Mouse (Mus musculus): ENCODE measurements around the gene Cort.
"Not testable (repeated sequence)": the region's sequence is repeated elsewhere in the genome, so short reads cannot be mapped to it uniquely, and the experiment has no call there.

The Cort gene

DNA sequence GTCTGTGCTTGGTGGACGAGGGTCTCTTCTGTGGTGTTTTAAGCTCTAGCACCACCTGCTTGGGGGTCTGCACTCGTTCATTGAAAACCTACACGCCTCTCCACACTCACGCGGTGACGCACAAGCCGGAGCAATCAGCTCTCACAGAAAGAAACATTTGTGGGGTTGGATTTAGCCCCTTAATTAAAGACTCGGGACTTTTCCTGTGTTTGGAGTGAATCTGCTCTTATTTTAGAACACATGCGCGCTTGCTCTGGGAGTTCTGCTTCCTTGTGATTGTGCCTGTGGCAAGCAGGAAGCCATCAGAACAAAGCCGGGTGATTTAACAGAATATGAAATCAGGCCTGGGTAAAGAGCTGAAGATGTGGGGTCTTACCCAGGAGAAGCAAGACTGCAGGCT, at the start of gene Cort:
Gene Cort, minus strand, starts transcription at position 101 of the 400 bp plus-strand sequence.
- DNase-seq (ENCODE audit: low read depth), result no peak

DNA sequence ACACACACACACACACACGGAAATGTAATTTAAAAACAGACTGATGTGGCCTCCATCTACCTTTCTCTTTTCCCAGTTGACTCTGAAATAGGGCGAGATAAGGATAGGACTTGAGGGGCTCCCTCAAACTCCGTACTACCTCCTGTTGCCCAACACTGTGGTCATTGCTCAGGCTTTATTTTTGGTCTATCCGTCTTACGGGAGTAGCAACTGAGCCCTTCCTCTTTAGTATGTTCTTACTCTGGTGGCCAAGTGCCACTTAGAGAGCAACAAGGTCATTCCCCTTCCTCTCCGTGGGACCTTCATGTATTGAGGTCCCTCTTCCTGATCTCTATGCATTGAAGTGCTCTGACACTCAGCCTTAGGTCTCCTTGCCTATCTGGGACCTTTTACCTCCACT, 47.1 kb upstream of the Cort start:
- no peak for DNase-seq (ENCODE audit: low read depth)

- no peak for DNase-seq (ENCODE audit: low read depth)
Observed at GRCm38 (mm10) chr4:149172666-149173065, 46.1 kb upstream of the Cort start.

DNA sequence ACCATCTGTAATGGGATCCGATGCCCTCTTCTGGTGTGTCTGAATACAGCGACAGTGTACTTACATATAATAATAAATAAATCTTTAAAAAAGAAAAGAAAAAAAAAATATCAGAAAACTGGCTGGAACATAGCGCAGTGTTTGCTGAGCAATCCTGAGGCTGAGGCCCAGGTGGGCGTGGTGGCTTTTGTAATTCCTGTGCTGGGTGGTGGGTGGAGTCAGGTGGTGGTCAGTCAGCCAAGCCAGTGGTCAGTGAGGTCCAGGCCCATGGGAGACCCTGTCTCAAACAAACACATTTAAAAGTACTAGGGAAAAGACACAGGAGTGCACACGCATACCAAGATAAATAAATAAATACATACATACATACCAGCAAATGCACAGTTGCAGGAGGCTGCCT, 45.5 kb upstream of the Cort start:
- DNase-seq (ENCODE audit: low read depth), result no peak

- no peak for DNase-seq (ENCODE audit: low read depth)
Observed at GRCm38 (mm10) chr4:149171581-149171981, 45.0 kb upstream of the Cort start.

DNA sequence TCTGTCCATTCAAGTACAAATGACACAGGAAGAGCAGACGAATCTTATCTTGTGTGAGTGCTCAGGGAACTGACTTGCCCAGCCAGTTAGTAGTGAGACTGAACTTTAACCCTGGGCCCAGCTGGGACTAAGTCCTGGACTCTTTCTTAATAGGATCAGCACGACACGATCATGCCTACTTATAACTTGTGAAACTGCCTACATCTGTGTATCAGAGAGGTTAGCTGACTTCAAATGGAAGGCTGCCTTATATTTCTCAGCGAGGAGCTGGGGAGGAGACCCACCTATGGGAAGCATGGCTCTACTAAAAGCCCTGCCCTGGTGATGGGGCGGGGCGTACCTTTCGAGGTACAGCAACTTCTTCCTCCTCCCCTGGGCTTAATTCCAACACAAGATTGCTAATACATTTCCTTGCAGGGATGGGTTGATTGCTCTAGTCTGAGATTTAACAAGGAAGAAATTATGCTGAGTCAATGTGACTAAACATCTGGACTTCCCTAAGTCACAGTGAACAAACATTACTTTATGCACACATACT, 43.9 kb upstream of the Cort start:
- DNase-seq (ENCODE audit: low read depth), result no peak

- not testable (repeated sequence) for DNase-seq (ENCODE audit: low read depth)
Observed at GRCm38 (mm10) chr4:149169926-149170325, 43.4 kb upstream of the Cort start.

GRCm38 (mm10) chr4:149168016-149168415, 41.5 kb upstream of the Cort start:
- DNase-seq (ENCODE audit: low read depth), result no peak

DNA sequence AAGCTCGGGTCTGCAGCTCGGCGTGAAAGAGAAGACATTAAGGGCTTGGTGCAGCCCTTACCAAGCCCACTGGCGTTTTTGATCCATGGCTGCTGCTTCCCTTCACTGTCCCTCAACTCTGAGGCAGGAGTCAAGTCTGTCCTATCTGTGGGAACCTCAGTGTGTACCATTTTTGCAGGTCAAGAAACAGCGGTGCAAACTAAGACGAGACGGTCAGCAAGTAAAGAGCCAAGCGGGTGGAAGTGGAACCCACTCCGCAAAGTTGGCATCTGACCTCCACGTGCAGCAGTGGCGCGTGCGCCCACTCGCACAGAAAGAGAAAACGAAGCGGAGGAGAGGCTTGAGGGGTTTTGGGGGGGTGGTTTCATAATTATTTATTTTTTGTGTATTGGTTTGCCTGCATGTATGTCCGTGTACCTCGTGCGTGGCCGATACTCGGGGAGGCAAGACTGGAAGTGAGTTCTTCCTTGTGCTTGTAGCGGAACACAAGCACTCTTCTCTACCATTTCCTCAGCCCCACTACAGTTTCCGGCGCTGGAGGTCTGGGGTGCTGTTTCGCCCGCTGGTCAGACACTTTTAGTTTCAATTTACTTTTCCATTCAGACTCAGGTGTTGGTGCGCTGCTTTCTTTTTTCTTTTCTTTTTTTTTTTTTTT, 40.5 kb upstream of the Cort start:
- DNase-seq (ENCODE audit: low read depth), result peak; percentile 63

DNA sequence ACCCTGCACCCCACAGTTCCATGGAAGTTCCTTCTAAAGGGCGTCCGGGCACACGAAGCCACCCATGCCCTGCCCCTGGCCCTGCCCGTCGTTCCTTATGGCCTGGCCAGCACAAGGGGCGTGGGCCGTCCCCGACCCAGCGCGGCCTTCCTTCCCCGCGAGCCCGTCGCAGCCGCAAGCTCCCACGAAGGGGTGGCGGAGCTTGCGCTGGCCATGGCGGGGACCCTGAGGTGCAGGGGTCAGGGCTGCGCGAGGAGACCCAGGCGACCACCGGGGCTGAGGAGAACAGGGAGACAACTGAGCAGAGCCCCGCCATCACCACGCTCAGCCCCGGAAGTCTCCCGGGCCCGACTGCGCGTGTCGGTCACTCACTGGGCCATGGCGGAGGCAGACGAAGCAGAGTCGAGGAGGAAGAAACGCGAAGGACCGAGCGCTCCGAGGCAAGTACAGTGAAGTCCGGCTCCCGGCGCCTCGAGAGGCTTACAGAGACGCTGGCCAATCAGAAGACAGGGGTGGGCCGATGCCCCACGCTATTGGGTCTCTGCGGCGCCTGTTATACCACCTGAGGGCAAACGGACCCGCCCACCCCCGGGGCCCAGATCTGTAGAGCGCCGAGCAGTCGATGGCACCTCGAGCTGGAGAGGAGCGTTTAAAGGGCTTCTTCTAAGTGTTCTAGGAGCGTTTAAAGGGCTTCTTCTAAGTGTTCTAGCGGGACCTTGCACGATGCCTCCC, 39.8 kb upstream of the Cort start, which contains the start of gene Pgd:
Gene Pgd, minus strand, starts transcription at position 557 of the 732 bp plus-strand sequence.
- DNase-seq (ENCODE audit: low read depth), result peak; percentile 94

DNA sequence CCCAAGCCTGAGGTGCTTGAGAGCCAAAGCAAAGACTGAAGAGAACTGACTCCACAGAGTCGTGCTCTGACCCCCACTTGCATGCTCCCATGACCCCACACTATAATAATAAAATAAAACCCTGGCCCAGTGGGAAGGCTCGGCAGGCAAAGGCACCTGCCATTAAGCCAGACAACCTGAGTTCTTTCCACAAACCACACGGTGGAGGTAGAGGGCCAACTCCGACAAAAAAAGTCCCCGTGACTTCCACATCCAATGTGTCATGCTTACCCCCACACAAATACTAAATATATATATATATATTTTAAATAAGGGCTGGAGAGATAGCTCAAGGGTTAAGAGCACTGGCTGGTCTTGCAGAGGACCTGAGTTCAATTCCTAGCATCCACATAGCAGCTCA, 37.6 kb upstream of the Cort start:
- no peak for DNase-seq (ENCODE audit: low read depth)

DNA sequence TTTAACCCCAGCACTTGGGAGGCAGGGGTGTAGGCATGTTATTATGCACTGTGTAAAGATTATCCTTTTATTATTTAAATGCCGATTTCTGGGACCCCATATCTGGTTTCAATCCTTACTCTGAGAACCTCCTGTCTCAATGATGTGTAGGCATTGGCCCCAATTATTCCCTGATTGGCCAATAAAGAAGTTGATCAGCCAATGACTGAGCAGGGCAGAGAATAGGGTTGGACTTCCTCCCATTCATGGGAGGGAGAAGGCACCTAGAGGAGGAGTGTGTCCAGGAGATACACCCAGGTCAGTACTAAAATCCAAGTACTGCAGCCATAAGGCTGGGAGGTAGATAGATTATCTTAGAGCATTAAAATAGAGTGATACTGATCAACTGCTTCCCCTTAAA, 36.6 kb upstream of the Cort start:
- no peak for DNase-seq (ENCODE audit: low read depth)

GRCm38 (mm10) chr4:149161166-149161565, 34.6 kb upstream of the Cort start:
- DNase-seq (ENCODE audit: low read depth), result no peak

DNA sequence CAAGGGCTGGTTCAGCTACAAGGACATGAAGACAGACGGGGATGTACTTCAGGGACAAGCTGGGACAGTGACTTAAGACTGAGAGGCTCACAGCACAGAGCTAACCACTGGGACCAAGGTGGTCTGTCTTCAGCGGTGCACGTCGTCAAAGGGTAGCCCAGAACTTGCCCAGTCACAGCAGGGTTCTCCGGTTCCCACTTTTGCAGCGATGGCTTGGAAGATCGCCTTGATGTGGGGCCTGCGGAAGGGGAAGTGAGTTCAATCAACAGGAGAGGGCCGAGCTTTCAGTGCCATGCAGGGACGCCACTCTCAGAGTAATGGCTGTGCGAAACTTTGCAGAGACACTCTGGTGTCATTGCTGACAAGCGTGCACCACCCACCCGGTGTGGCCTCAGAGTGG, 33.3 kb upstream of the Cort start:
- no peak for DNase-seq (ENCODE audit: low read depth)

DNA sequence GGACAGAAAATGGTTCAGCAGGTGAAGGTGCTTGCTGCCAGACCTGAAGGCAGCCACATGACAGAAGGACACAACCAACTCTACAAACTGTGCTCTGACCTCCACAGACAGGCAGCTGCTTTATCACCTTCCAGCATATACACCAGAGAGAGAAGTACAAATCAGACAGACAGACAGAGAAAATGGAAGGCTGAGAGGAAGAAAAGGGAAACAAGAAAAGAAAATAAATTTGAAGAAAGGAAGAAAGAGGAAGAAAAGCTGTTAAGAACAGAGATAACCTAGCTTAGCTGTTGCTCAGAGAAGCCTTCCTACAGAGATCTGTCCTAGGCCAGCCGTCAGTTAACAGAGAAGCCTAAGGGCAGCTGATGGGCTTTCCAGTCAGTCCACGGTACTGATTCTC, 32.6 kb upstream of the Cort start:
- no peak for DNase-seq (ENCODE audit: low read depth)

DNA sequence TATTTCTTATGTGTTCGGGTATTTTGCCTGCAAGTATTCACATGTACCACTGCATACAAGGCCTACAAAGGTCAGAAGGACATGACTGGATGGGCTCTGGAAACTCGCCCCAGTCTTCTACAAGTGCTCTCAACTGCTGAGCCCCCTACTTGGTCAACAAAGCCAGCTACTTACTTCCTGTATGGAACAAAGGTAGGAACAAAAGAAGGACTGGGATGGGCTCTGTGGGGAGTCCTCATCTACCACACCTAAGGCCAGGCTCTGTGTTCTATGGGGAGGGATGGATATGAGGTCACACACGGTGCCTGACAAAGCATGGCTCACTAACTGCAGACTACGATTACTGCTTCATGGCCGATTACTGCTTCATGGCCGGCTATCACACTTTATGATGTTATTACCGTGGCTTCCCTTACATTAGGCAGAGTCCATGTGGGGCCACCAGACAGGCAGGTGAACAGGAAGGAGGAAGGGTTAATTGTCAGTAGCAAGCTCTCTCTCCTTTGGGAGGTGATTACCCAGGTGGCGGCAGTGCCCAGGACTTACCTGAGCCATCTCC, 30.9 kb upstream of the Cort start:
- DNase-seq (ENCODE audit: low read depth), result no peak

DNA sequence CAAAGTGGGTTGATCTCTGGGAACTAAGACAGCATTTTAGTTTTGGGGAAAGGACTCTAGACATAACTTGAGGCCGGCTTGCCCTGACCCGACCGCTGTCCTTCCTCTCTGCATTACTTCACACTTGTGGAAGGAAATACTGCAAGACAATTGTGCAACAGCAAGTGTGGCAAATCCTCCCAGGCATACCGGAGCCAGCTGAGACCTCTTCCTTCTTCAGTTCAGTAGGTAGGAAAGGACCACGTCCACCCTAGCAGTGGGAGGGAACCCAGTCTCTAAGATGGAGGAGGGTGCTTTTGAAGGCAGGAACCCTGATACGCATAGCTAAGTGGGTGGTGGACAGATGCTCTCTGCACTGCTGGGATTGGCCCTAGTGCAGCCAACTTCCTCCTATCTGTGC, 29.1 kb upstream of the Cort start:
- no peak for DNase-seq (ENCODE audit: low read depth)

- no peak for DNase-seq (ENCODE audit: low read depth)
Observed at GRCm38 (mm10) chr4:149154859-149155258, 28.3 kb upstream of the Cort start.

DNA sequence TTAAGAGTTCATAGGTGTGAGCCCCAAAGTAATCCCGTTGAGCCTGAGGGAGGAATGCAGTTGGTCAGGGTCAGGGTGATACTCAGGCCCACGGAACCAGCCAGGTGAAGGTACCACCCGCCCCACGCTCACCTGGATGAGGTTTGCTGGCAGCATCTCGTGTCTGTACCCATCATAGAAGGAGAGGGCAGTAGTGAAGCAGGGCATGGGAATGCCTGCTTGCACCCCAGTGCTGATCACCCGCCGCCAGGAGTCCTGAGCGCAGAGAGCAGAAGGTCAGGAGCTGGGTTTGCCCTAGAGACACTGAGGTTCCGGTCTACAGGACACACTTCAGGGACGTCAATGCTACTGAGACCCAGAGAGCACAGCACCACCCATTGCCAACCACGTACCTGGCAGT, 24.2 kb upstream of the Cort start:
- DNase-seq (ENCODE audit: low read depth), result no peak

DNA sequence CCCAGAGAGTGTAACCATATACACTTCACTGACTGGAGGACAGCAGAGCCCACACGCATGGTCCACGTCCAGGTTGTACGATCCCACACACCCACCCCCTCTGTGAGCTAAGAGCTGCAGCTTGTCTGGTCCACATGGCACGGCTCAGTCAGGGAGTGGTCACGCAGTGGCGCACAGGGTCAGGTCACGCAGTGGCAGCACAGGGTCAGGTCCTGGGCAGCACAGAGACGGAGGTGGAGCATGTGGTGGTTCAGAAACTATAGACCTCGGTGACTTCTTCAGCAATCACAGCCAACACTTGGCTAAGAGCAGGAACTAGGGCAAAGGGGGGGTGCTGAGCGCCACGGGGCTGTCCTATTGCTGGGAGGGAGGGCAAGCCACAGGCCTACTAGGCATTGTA, 23.7 kb upstream of the Cort start:
- DNase-seq (ENCODE audit: low read depth), result no peak

GRCm38 (mm10) chr4:149149611-149150010, 23.0 kb upstream of the Cort start:
- no peak for DNase-seq (ENCODE audit: low read depth)

GRCm38 (mm10) chr4:149149196-149149595, 22.6 kb upstream of the Cort start:
- no peak for DNase-seq (ENCODE audit: low read depth)

DNA sequence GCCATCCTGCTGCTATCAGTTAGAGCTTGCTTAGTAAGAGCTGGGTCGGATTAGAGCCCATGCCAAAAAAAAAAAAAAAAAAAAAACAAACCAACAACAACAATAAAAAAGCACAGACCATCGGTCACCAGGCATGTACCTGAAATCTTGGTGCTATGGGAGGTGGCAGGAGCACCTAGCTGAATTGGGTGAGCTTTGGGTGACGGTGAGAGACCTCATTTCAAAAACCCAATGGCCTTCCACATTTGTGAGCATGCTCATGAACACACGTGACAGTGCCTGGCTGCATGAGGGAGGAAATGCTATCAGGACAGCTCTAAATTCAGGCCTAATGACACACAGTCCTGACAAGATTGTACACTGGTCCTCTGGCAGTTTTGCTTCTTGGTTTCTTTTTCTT, 21.5 kb upstream of the Cort start:
- no peak for DNase-seq (ENCODE audit: low read depth)

Measured in naive thymus-derived CD4-positive, alpha-beta T cell, adult 2 months (primary cell).